Mouse (Mus musculus): ENCODE measurements around the gene Ciita. TPM values are rescaled to one million over a fixed set of nuclear protein-coding genes. Genes with fewer than 3 reads are reported as not detected.

Ciita gene
- polyA plus RNA-seq, 1 experiment from 2014 or later = 0.35 TPM

Other genes starting within 250 kb of the Ciita start
- 21.4 and 24.0 TPM in 2 replicates for gene Emp2, start 166.1 kb upstream of the Ciita start, polyA plus RNA-seq (2014; fragmentation: Nextera tagmentation; extraction: Ambion mirVana)
- gene Tekt5, start 84.6 kb upstream of the Ciita start, polyA plus RNA-seq (2014; fragmentation: Nextera tagmentation; extraction: Ambion mirVana) = 0.19 and 0.28 TPM in 2 replicates
- gene Nubp1, start 68.1 kb upstream of the Ciita start, polyA plus RNA-seq (2014; fragmentation: Nextera tagmentation; extraction: Ambion mirVana) = 71.6 and 74.2 TPM in 2 replicates
- 11.4 and 13.1 TPM in 2 replicates for gene Tvp23a, start 32.7 kb upstream of the Ciita start, polyA plus RNA-seq (2014; fragmentation: Nextera tagmentation; extraction: Ambion mirVana)
- gene Dexi, start 63.0 kb downstream of the Ciita start, polyA plus RNA-seq (2014; fragmentation: Nextera tagmentation; extraction: Ambion mirVana) = 21.2 and 26.5 TPM in 2 replicates
- gene Clec16a, start 65.3 kb downstream of the Ciita start, polyA plus RNA-seq (2014; fragmentation: Nextera tagmentation; extraction: Ambion mirVana) = 26.6 and 30.2 TPM in 2 replicates

All from intestine, embryonic 14.5 days (tissue).